Mouse (Mus musculus): ENCODE data around the gene Rdh12.

DNA sequence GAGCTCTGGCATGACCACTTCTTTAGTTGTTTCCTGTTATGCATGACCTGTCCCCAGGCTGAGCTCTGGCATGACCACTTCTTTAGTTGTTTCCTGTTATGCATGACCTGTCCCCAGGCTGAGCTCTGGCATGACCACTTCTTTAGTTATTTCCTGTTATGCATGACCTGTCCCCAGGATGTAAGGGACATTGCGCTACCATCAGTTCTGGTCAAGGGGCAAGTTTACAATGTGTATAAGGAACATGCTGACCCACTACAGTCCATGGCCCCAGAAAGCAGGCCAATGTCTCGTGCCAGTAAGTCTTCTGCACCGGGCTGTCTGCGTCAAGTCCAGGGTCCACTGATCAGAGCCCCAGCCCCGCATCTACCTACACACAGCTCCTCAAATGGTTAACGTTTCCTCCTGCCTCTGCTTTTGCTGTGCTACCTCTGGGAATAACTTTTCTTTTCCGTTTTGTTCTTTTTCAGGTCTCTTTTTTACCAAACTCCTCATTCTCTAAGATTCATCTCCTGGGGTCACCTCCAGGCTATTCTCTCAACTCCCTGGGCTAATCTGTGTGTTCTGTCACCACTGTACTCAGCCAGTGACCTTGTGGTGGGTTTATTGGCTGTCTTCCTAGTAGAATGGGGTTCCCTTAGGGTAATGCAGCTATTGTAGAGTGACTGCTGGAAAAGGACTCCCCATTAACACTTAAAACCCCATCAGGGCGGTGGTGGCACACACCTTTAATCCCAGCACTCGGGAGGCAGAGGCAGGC lies 44.8 kb downstream of the Rdh12 start:
- TF ChIP-seq POLR2A (IDR thresholded peaks at IDR 0.05; ENCODE audit: control insufficient read depth, extremely low read depth, insufficient read depth, low read length, poor library complexity) (no peak), CTCF (IDR thresholded peaks at IDR 0.05; ENCODE audit: borderline replicate concordance, control insufficient read depth, extremely low read depth, insufficient read depth, low read length, poor library complexity) (no peak)

All from thymus, adult 2 months (tissue).